Mouse (Mus musculus) spleen, adult 2 months (tissue): ENCODE data around the gene Sntb2. TPM values are rescaled to one million over a fixed set of nuclear protein-coding genes. Genes with fewer than 3 reads are reported as not detected.

ENCODE experiments used
- DNase-seq, 2 experiments: peaks; one replicate each; pipeline versions ENCODE4 v3.0.0 to v3.0.0-alpha.2; 2012 to 2021; ENCODE audit warnings: low spot score in 2 of 2, low read depth in 1 of 2
- H3K27ac ChIP-seq: fragments of 200-500 bp; 2 replicates; pipeline ENCODE4 v1.5.1; 2012; ENCODE audit warnings: low read length, inconsistent platforms; ENCODE audit not compliant: insufficient read depth
- H3K27me3 ChIP-seq: fragments of 200-500 bp; 2 replicates; pipeline ENCODE4 v1.6.1; 2012; ENCODE audit warnings: mild to moderate bottlenecking, moderate library complexity, low read length, inconsistent platforms; ENCODE audit not compliant: control insufficient read depth, insufficient read depth
- H3K36me3 ChIP-seq: fragments of 200-500 bp; 2 replicates; pipeline ENCODE4 v1.6.1; 2012; ENCODE audit warnings: mild to moderate bottlenecking, low read length, inconsistent platforms; ENCODE audit not compliant: control insufficient read depth, insufficient read depth
- H3K4me1 ChIP-seq: fragments of 200-500 bp; 2 replicates; pipeline ENCODE4 v1.6.1; 2011; ENCODE audit warnings: inconsistent platforms; ENCODE audit not compliant: control insufficient read depth, insufficient read depth, insufficient read length
- H3K4me3 ChIP-seq: fragments of 200-500 bp; 2 replicates; pipeline ENCODE4 v1.5.1; 2011; ENCODE audit warnings: mild to moderate bottlenecking, inconsistent platforms; ENCODE audit not compliant: insufficient read depth, insufficient read length; ENCODE audit errors: extremely low read depth
- CTCF ChIP-seq: fragments of 200-500 bp; IDR thresholded peaks from 2 replicates; pipeline ENCODE4 v1.5.1; 2011; ENCODE audit warnings: mild to moderate bottlenecking, inconsistent platforms; ENCODE audit not compliant: insufficient read depth, insufficient read length, insufficient replicate concordance; ENCODE audit errors: extremely low read depth
- POLR2A ChIP-seq: fragments of 200-500 bp; IDR thresholded peaks from 2 replicates; pipeline ENCODE4 v1.6.1; 2011; ENCODE audit warnings: low read depth, low read length, inconsistent platforms
- WGBS: fragments of 180-500 bp; shearing (Covaris S2); methylation state at CpG from one replicate; pipeline ENCODE4 v1.1.7; 2018; 5-methylcytosine and 5-hydroxymethylcytosine counted together
- polyA plus RNA-seq: library from polyadenylated mRNA; depleted of rRNA; stranded (reverse); fragments of >200 nt; gene quantifications from 2 replicates; pipeline ENCODE4 v1.2.3, GENCODE M21; 2012; rRNA removed

Sntb2 gene
- 4.9 and 5.5 TPM in 2 replicates for polyA plus RNA-seq

- peak; percentile 75 to 88 for DNase-seq
- TF ChIP-seq CTCF (no peak), POLR2A (peak; percentile 7; the same call in 1 of the 2 replicates)
- WGBS = under 1% methylated on average over 41 of the region's 41 CpGs
- Histone ChIP-seq H3K4me1 (no peaks in the 10 kb centered on the region), H3K36me3 (no peaks in the 10 kb centered on the region), H3K27me3 (peaks cover 3% of the 10 kb centered on the region; the same call in 1 of the 2 replicates), H3K27ac (peak within 1 kb of the TSS; percentile 78), H3K4me3 (peak within 1 kb of the TSS; percentile 77)
These were observed at the start of gene Sntb2 for GRCm38 (mm10) chr8:106935324-106935869. TSS of gene Sntb2 (plus strand) at chr8:106935750.

GRCm38 (mm10) chr8:106887336-106888189, 48.0 kb upstream of the Sntb2 start:
- H3K27me3 ChIP-seq = no peaks in the 10 kb centered on the region
- no peak overlapping the region for H3K4me3 ChIP-seq
- H3K36me3 ChIP-seq = peaks cover 25% of the 10 kb centered on the region
- no peaks in the 10 kb centered on the region; the same call in 1 of the 2 replicates for H3K4me1 ChIP-seq
- DNase-seq = peak; percentile 66 to 76
- TF ChIP-seq POLR2A = no peak
- TF ChIP-seq CTCF = peak; percentile 68; the same call in 1 of the 2 replicates
- no peak overlapping the region for H3K27ac ChIP-seq
- WGBS = 41% methylated on average over 5 of the region's 5 CpGs

- Histone ChIP-seq H3K4me3 (no peak overlapping the region), H3K27me3 (no peaks in the 10 kb centered on the region), H3K4me1 (no peaks in the 10 kb centered on the region; the same call in none of the 2 replicates), H3K27ac (no peak overlapping the region), H3K36me3 (peaks cover 16% of the 10 kb centered on the region)
- DNase-seq = no peak
- WGBS = 79% methylated on average over 3 of the region's 3 CpGs
- TF ChIP-seq POLR2A (no peak), CTCF (no peak)
These were observed 46.7 kb upstream of the Sntb2 start for GRCm38 (mm10) chr8:106888803-106889202.

- Histone ChIP-seq H3K4me1 (no peaks in the 10 kb centered on the region; the same call in none of the 2 replicates), H3K4me3 (peak overlapping the region; percentile 72), H3K27ac (peak overlapping the region; percentile 94; the same call in 1 of the 2 replicates), H3K36me3 (no peaks in the 10 kb centered on the region), H3K27me3 (no peaks in the 10 kb centered on the region)
- WGBS = under 1% methylated on average over 15 of the region's 15 CpGs
- DNase-seq = no peak
- no peak for TF ChIP-seq CTCF
- no peak for TF ChIP-seq POLR2A
These were observed 43.2 kb upstream of the Sntb2 start for GRCm38 (mm10) chr8:106892210-106892805.

GRCm38 (mm10) chr8:106892806-106893451, 42.6 kb upstream of the Sntb2 start:
- Histone ChIP-seq H3K4me3 (peak overlapping the region; percentile 72), H3K4me1 (no peaks in the 10 kb centered on the region; the same call in none of the 2 replicates), H3K27ac (peak overlapping the region; percentile 94), H3K36me3 (peaks cover 1% of the 10 kb centered on the region; the same call in 1 of the 2 replicates), H3K27me3 (no peaks in the 10 kb centered on the region)
- WGBS = 2% methylated on average over 46 of the region's 57 CpGs
- DNase-seq = peak in 1 of 2 experiments; percentile 44
- no peak for TF ChIP-seq CTCF
- TF ChIP-seq POLR2A = no peak

- WGBS = under 1% methylated on average over 63 of the region's 63 CpGs
- Histone ChIP-seq H3K27me3 (no peaks in the 10 kb centered on the region), H3K4me1 (no peaks in the 10 kb centered on the region; the same call in none of the 2 replicates), H3K27ac (peak within 1 kb of the TSS; percentile 94), H3K36me3 (peaks cover 6% of the 10 kb centered on the region), H3K4me3 (peak within 1 kb of the TSS; percentile 72)
- TF ChIP-seq POLR2A (peak; percentile 51), CTCF (no peak)
- peak; percentile 73 to 85 for DNase-seq
These were observed 41.9 kb upstream of the Sntb2 start, which contains the start of gene Utp4 for GRCm38 (mm10) chr8:106893481-106894156. TSS of gene Utp4 (plus strand) at chr8:106893636.
